Comparison of ENCODE assay signal across 8 mouse cellular contexts in the genomic region with DNA sequence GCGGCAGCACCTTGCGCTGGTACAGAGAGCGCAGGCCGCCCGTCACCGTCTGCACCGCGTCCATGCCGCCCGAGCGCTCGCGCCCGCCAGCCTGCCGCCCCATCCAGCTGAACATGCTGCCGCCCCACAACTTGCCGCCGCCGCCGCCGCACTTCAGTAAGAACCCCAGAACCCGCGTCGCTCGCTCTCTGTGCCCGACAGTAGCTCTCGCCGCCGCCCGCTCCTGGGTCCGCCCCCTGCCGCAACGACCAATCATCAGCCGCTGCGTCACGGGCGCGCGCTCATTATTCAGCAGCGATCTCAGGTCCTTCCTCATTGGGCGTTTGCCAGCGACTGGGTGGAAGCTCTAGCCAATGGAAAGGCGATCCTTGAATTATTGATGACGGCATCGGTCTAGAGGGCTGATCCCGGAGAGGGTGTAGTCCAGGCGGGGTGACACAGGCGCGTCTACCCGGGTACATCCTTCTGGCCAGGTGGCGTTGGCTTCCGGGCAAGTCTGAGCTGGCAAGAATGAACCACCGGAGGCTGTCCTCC. TPM values are rescaled to one million over a fixed set of nuclear protein-coding genes. Genes with fewer than 3 reads are reported as not detected.
DNase-seq lines count a peak whose midpoint lies in the region; ATAC-seq lines count a peak whose summit lies in the region.

Ehd4 (minus strand) TSS at position 246 of the 534 bp plus-strand sequence.

- peaks cover 6% of the 10 kb centered on the region for H3K4me1 ChIP-seq in hindbrain, embryonic 15.5 days (replicated peaks)

- H3K4me3 ChIP-seq in hindbrain, embryonic 15.5 days = peak within 1 kb of the TSS; percentile 70

- no peaks in the 10 kb centered on the region for H3K36me3 ChIP-seq in hindbrain, embryonic 15.5 days

- ATAC-seq in hindbrain, embryonic 15.5 days (ENCODE audit: low FRiP score, low read depth) = peak; percentile 99

- peak; percentile 99 for DNase-seq in T-cell, adult 2 months (ENCODE audit: low spot score)
- DNase-seq in cerebellum, postnatal 36 days = peak; percentile 99 to 100
- DNase-seq in frontal cortex, postnatal 36 days (ENCODE audit: low spot score in 2 of 2) = peak; percentile 97 to 99
- peak; percentile 97 for DNase-seq in left cerebral cortex, adult 11 months (ENCODE audit: low spot score)
- peak; percentile 99 for DNase-seq in lung, postnatal 4 days
- peak; percentile 99 for DNase-seq in retina, postnatal 7 days (ENCODE audit: low read depth, low spot score)
- DNase-seq in urinary bladder, adult 2 months (ENCODE audit: low spot score) = peak; percentile 97

- under 1% methylated on average over 53 of the region's 53 CpGs for WGBS in hindbrain, embryonic 15.5 days

- no peaks in the 10 kb centered on the region for H3K27me3 ChIP-seq in hindbrain, embryonic 15.5 days

- no peaks in the 10 kb centered on the region for H3K9me3 ChIP-seq in hindbrain, embryonic 15.5 days

- peak within 1 kb of the TSS; percentile 61; the same call in 1 of the 2 replicates for H3K27ac ChIP-seq in hindbrain, embryonic 15.5 days (replicated peaks)

- H3K9ac ChIP-seq in hindbrain, embryonic 15.5 days = peak within 1 kb of the TSS; percentile 54

- peak within 1 kb of the TSS; percentile 97 for H3K4me2 ChIP-seq in hindbrain, embryonic 15.5 days

RNA-seq across cellular contexts. Expression of gene Ehd4, which starts in this region (rescaled TPM):
- polyA plus RNA-seq in hindbrain, embryonic 15.5 days (2015; fragmentation: Nextera tagmentation; extraction: Ambion mirVana) = 18.9 and 19.8 TPM in 2 replicates
- 142 and 166 TPM in 2 replicates for polyA plus RNA-seq in urinary bladder, adult 2 months (2012; rRNA removed)

Comparison
In these comparisons a context has a peak if more than half of its experiments do, and no peak if none do; other contexts are left out.
1. Peak in every context shown above with its lines: DNase-seq, ATAC-seq, H3K4me3 ChIP-seq and H3K27ac ChIP-seq.